Mouse (Mus musculus) ES-E14 (cell line): Measurements from ENCODE around the gene Plekhg1. TPM values are rescaled to one million over a fixed set of nuclear protein-coding genes. Genes with fewer than 3 reads are reported as not detected.

Source experiments
- DNase-seq: peaks from one replicate; pipeline ENCODE4 v3.0.0-alpha.2; 2013; ENCODE audit warnings: low read depth, low spot score
- H3K27ac ChIP-seq: 2 replicates; pipeline ENCODE4 v1.5.1; 2012; ENCODE audit warnings: low read depth, mild to moderate bottlenecking, low read length, moderate library complexity, mixed read lengths; ENCODE audit not compliant: poor library complexity, insufficient read depth, severe bottlenecking
- H3K36me3 ChIP-seq: 2 replicates; pipeline ENCODE4 v1.6.1; 2012; ENCODE audit warnings: mild to moderate bottlenecking, low read length, moderate library complexity, mixed read lengths; ENCODE audit not compliant: control insufficient read depth, poor library complexity, insufficient read depth, severe bottlenecking
- H3K4me1 ChIP-seq, 2 experiments: fragments of 150-350 bp in 1 of 2; sonication (generic) in 1 of 2; 2 replicates each; pipeline ENCODE4 v1.6.1; 2012; ENCODE audit warnings: low read length in 2 of 2, mild to moderate bottlenecking in 1 of 2, mixed read lengths in 1 of 2; ENCODE audit not compliant: control insufficient read depth in 2 of 2, insufficient read depth in 2 of 2, poor library complexity in 1 of 2
- H3K4me3 ChIP-seq, 2 experiments: fragments of 150-350 bp in 1 of 2; sonication (generic) in 1 of 2; 2 replicates each; pipeline ENCODE4 v1.5.1; 2012; ENCODE audit warnings: low read length in 2 of 2, low read depth in 1 of 2, mild to moderate bottlenecking in 1 of 2, mixed read lengths in 1 of 2; ENCODE audit not compliant: insufficient read depth in 1 of 2, poor library complexity in 1 of 2, severe bottlenecking in 1 of 2
- H3K9ac ChIP-seq: 2 replicates; pipeline ENCODE4 v1.6.1; 2012; ENCODE audit warnings: low read depth, mild to moderate bottlenecking, low read length, mixed read lengths; ENCODE audit not compliant: poor library complexity, insufficient read depth, severe bottlenecking
- H3K9me3 ChIP-seq: fragments of 150-350 bp; sonication (generic); 2 replicates; pipeline ENCODE4 v1.6.1; 2012; ENCODE audit warnings: low read depth, mild to moderate bottlenecking, low read length; ENCODE audit not compliant: control insufficient read depth, insufficient read depth
- CHD2 ChIP-seq: IDR thresholded peaks from 2 replicates; pipeline ENCODE4 v1.6.1; 2014; ENCODE audit warnings: mild to moderate bottlenecking, low read depth, low read length, inconsistent platforms
- HCFC1 ChIP-seq: IDR thresholded peaks from 2 replicates; pipeline ENCODE4 v1.6.1; 2012; ENCODE audit warnings: low read length, inconsistent platforms, borderline replicate concordance; ENCODE audit not compliant: insufficient read depth
- MAFK ChIP-seq: IDR thresholded peaks from 2 replicates; pipeline ENCODE4 v1.6.1; 2014; ENCODE audit warnings: mild to moderate bottlenecking, low read depth, low read length, inconsistent platforms; ENCODE audit not compliant: insufficient read depth
- ZC3H11A ChIP-seq: IDR thresholded peaks from 2 replicates; pipeline ENCODE4 v1.6.1; 2012; ENCODE audit warnings: low read depth, mild to moderate bottlenecking, inconsistent platforms, low read length, borderline replicate concordance
- ZNF384 ChIP-seq: IDR thresholded peaks from 2 replicates; pipeline ENCODE4 v1.6.1; 2012; ENCODE audit warnings: low read depth, low read length, inconsistent platforms
- in situ Hi-C, 2 experiments: fragments of 600-800 bp; cut with MboI; formaldehyde crosslinking; loops; one replicate each; pipeline ENCODE4 v1.15.1; 2025; ENCODE audit warnings: low sequenced_read_pairs in 2 of 2, inconsistent platforms in 1 of 2; ENCODE audit not compliant: unreplicated experiment in 2 of 2
- total RNA-seq: library from RNA; depleted of rRNA; stranded (reverse); fragments of 300-350 nt; gene quantifications from 2 replicates; pipeline ENCODE4 v1.2.3, GENCODE M21; 2012

The Plekhg1 gene
- total RNA-seq, 1 experiment: 8.8 TPM

DNA sequence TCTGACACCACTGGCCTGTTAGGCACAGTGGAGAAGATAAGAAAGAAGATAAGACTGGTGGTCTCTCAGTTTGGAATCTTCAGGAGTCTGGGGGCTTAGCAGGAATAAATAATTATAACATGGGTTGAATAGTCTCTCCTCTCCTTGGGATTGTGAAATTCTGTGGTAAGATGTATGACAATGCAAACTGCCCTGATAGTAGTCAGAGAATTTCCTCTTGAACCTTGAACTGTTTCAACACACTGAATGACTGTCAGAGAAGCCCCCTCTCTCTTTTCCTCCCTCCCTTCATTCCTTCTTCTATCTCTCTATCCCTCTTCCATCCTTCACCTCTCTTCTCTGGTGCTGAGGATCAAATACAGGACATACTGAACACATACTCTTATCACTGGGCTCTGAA lies 196.7 kb downstream of the Plekhg1 start:
- in situ Hi-C loops: no loop called here
- Histone ChIP-seq H3K4me3 (no peak overlapping the region), H3K4me1 (peaks cover 9 to 22% of the 10 kb centered on the region in 2 experiments), H3K36me3 (no peaks in the 10 kb centered on the region), H3K9me3 (no peaks in the 10 kb centered on the region), H3K27ac (no peak overlapping the region), H3K9ac (no peak overlapping the region)
- no peak for DNase-seq
- TF ChIP-seq MAFK: no peak

DNA sequence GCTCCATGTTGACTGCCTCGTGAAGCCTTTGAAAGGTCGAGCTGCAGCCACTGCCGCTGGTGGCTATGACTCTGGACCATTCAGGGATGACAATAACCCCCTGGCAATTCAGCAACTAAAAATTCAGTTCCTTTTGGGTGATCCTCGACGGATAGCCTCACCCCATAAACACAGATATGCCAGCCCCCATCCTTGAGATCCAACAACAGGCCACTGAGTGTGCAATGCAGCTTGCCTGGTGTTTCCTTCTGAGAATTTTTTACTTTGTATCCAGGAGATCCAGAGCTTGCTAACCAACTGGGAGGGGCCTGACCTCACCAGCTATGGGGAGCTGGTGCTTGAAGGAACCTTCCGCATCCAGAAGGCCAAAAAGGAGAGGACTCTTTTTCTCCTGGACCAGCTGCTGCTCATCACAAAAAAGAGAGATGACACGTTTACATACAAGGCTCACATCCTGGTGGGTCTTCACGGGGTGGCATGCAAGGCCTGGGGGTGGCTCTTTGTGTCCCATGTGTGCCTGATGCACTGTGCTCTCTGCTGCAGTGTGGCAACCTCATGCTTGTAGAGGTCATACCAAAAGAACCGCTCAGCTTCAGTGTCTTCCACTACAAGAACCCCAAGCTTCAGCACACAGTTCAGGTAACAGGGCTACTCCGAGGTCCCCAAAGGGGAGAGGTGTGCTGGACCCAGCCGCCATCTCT lies 199.9 kb downstream of the Plekhg1 start:
- TF ChIP-seq ZNF384 (no peak), CHD2 (no peak), ZC3H11A (no peak), MAFK (no peak), HCFC1 (no peak)
- H3K4me1 ChIP-seq: peaks cover 19 to 22% of the 10 kb centered on the region in 2 experiments
- in situ Hi-C loops: loop anchor here (10.0 kb wide), 3 partner anchors 355 to 405 kb away; no protein-coding TSS in a partner anchor
- peak overlapping the region; percentile 67 for H3K9ac ChIP-seq
- DNase-seq: no peak
- H3K27ac ChIP-seq: peak overlapping the region; percentile 99
- H3K4me3 ChIP-seq: peak overlapping the region; percentile 12 to 37; a peak in 3 of 4 replicates
- no peaks in the 10 kb centered on the region for H3K36me3 ChIP-seq
- H3K9me3 ChIP-seq: no peaks in the 10 kb centered on the region

DNA sequence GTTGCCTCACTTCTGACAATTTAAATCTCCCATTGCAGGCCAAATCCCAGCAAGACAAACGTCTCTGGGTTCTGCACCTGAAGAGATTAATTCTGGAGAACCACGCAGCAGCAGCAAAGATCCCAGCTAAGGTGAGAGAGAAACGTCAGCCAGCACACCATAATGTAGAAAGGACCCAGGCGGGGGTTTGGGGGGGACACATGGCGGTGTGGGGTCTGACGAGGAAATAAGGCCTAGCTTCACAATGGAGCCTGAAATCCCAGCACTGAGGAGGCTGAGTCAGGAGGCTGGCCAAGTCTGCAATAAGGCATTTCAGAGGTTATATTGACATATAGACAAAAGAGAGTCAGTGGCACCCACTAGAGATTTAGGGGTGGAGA lies 200.4 kb downstream of the Plekhg1 start:
- no peaks in the 10 kb centered on the region for H3K36me3 ChIP-seq

DNA sequence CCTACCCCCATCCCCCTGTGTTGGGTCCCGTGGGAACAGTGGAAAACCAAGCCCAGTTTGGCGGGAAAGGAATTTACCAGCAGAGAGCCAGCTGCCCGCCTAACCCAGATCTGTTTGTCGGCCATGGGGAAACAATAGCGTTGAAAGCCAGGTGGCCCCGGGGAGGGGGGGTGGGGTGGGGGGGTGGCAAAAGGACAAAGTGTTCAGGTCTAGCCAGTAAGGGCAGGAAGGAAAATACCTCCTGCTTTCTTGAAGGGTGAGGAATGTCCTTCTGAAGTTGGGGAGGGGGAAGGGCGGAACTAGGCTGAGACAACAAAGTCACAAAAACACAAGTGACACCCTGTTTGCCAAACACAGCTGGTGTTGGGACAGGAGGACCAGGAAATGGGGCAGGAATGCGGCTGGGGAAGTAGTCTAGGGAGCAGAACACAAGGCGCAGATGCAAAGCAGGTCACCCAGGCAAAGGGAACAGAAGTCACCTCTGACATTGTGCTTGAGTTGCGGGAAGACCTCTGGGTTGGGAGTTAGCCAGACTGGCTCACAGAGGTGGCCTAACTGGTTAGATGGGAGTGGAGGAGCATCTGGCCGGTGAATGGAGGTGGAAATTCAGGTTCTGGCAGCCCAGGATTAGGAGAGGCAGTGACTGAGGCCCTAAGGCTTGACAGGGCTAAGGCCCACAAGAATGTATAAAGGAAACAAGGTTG lies 201.0 kb downstream of the Plekhg1 start:
- Histone ChIP-seq H3K9ac (peak overlapping the region; percentile 14; the same call in 1 of the 2 replicates), H3K36me3 (peaks cover under 1% of the 10 kb centered on the region; the same call in 1 of the 2 replicates), H3K4me3 (peak overlapping the region; percentile 6 to 38; a peak in 3 of 4 replicates), H3K4me1 (peaks cover 19 to 22% of the 10 kb centered on the region in 2 experiments), H3K9me3 (no peaks in the 10 kb centered on the region), H3K27ac (peak overlapping the region; percentile 99)
- DNase-seq: peak; percentile 68
- TF ChIP-seq CHD2 (peak; percentile 50; the same call in 1 of the 2 replicates), ZNF384 (no peak)
- in situ Hi-C loops: loop anchor here (10.0 kb wide), 3 partner anchors 356 to 406 kb away; no protein-coding TSS in a partner anchor

More for the DNA sequence above, 200.4 kb downstream of the Plekhg1 start:
- DNase-seq: no peak
- Histone ChIP-seq H3K9me3 (no peaks in the 10 kb centered on the region), H3K9ac (peak overlapping the region; percentile 67), H3K4me3 (peak overlapping the region; percentile 12 to 37; a peak in 3 of 4 replicates), H3K4me1 (peaks cover 19 to 22% of the 10 kb centered on the region in 2 experiments), H3K27ac (peak overlapping the region; percentile 99)
- TF ChIP-seq MAFK (no peak), HCFC1 (no peak), CHD2 (no peak), ZC3H11A (no peak), ZNF384 (no peak)
- in situ Hi-C loops: loop anchor here (10.0 kb wide), 3 partner anchors 356 to 406 kb away; no protein-coding TSS in a partner anchor
